Mouse (Mus musculus) heart, adult 2 months (tissue): Measurements from ENCODE around the gene Spsb1.

Experiments
- CTCF ChIP-seq: fragments of 200-600 bp; IDR thresholded peaks from 2 replicates; pipeline ENCODE4 v1.8.1; 2022; ENCODE audit warnings: antibody characterized with exemption, mild to moderate bottlenecking, moderate library complexity
- EP300 ChIP-seq: fragments of 200-500 bp; IDR thresholded peaks from 2 replicates; pipeline ENCODE4 v1.6.1; 2011; ENCODE audit warnings: low read depth, low read length, control low read depth; ENCODE audit not compliant: insufficient read depth
- POLR2A ChIP-seq: fragments of 200-500 bp; IDR thresholded peaks from 2 replicates; pipeline ENCODE4 v1.6.1; 2011; ENCODE audit warnings: mild to moderate bottlenecking, low read depth, low read length, control low read depth; ENCODE audit not compliant: insufficient read depth

DNA sequence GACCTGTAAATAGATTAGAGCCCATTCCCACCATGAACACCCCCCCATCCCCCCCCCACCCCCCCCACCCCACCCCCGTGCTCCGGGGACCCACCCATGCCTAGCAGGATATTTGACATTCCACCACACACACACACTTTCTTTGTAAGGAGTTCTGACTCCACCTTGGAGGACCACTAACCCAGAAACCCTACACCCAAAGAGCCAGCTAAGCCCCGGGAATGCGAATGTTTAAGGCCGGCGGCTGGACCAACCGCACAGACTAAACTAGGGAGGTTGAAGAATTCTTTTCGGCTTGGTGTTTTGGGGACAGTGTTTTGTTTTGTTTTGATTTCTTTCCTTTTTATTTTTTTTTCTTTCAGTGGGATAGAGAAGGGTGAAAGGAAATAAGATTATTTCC lies 16.1 kb downstream of the Spsb1 start:
- TF ChIP-seq CTCF, result no peak
- no peak for TF ChIP-seq POLR2A
- TF ChIP-seq EP300, result no peak
